Mouse (Mus musculus) megakaryocyte-erythroid progenitor cell, adult 5-6 weeks (primary cell): Measurements from ENCODE around the gene Vamp9. TPM values are rescaled to one million over a fixed set of nuclear protein-coding genes. Genes with fewer than 3 reads are reported as not detected.
A peak's percentile ranks its signal among the peaks of the same experiment; 100 is the strongest.

ENCODE experiments used
- ATAC-seq: replicated peaks from 2 replicates; pipeline ENCODE4 v1.8.0; 2016; ENCODE audit warnings: mild to moderate bottlenecking, inconsistent platforms; ENCODE audit not compliant: severe bottlenecking, poor library complexity, low FRiP score, low TSS enrichment
- total RNA-seq, 2 experiments: library from RNA; stranded (forward) in 1 of 2; stranded (reverse) in 1 of 2; fragments of 200-1000, 215-1000 nt in 1 of 2; fragments of >200 nt in 1 of 2; fragmentation: Nextera tagmentation in 1 of 2; gene quantifications; 2 replicates each; pipeline ENCODE4 v1.2.3; 2014 to 2017

Vamp9 gene
- total RNA-seq, 2 experiments from 2014 or later, result not detected

GRCm38 (mm10) chr5:99939440-99939839, 33.4 kb downstream of the Vamp9 start:
- no peak for ATAC-seq

DNA sequence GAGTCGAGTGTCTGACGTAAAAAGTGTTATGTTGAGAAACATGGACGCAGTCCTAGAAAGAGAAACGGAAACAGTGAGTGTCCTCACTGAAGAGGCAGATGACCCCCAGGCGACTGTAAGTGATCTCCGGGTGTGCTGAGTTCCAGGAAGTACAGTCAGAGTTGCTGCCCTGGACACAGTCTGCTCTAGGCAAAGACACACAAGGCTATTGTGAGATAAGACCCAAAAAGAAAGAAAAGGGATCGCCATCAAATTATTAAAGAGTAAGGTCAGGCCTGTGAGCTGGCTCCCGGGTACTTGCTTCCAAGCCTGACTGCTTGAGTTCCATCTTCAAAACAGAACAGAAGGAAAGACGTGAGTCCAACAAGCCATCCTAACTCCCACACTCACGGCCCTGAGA, 35.2 kb downstream of the Vamp9 start:
- no peak for ATAC-seq

DNA sequence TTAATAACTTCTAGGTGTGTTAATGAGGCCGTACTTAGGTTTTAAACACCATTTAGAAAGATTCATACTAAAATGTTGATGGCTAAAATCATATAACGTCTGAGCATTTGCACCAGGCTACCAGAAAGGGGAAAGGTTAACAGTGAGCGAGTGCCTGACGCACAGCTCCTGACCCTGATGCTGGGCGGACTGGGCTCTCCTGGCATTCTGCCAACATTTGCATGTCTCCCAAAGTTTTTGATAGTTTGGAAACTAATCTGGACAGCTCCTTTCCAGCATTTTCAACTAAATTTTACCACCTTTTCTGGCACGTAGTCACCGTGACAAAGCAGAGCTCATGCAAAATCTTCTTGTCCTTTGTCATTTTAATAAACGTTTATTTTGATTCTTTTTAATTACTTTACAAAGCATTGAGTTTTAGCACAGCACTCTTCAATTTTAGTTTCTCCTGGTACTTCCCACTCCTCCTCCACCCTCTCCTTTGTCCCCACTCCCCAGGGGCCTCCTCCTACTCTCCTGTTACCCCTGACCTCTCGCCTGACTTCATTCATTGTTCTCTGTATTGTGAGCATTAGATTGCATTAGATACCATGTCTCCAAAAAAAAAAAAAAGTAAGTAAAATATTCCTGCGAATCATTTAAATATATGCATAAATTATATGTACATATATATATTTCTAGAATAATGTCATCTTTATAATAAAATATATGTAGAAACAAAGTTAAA, 35.9 kb downstream of the Vamp9 start:
- ATAC-seq, result no peak

DNA sequence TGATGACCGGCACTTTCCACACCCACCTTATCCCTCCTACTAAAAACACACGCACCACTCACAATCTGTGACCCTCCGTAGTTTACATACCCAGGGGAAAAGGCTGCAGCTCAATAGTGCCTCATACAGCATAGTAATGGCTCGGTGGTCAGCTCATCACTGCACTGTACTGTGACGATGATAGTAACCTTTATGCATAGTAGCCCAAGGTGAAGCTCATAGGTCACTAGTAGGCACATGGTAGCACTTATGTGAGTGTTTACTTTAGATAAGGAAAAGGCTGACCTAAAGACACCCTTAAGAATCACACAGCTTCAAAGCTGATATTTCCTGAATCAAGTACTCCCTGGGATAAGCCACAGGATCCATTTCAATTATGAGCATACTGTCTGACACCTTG, 46.5 kb downstream of the Vamp9 start:
- peak; percentile 62 for ATAC-seq

GRCm38 (mm10) chr5:99953883-99954282, 47.8 kb downstream of the Vamp9 start:
- no peak for ATAC-seq

DNA sequence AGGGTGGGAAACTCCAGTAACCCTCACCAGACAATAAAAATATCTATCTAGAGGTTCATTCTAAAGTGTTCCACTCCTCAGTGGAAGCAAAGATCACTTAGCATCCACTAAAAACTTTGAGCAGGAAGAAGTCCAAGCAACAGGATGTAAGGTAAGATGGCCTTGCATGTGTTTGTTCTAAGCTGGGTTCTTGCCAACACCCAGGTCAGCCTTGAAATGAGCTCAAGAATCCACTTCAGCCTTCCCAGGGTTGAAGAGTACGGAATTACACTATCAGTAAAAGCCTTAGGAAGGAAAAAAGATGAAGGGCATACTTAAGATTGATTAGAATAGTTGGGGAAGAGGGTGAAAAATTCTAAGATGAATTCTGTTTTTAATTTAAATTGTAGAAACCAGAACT, 52.6 kb downstream of the Vamp9 start:
- no peak for ATAC-seq

GRCm38 (mm10) chr5:99959236-99959936, 53.3 kb downstream of the Vamp9 start:
- no peak for ATAC-seq

DNA sequence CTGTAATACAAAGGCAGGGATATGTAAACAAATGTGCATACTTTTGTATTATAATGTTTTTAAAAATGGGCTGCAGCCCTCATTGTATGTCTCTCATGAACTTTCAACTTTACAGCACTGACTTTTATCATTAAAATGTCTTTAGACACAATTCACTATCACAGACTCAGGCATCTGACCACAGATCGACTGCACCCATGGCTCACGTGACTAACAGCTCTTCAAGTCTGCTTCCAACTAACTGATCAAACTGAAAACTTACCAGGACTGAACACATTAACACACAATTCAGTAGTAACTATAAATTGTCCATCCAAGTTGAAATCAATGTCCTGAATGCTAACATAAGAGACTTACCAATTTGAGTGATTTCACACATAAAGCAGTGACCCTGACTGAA, 53.9 kb downstream of the Vamp9 start:
- 0 out of 2 replicates have a peak, but pooled peaks have one; percentile 16 for ATAC-seq

- 0 out of 2 replicates have a peak, but pooled peaks have one; percentile 7 for ATAC-seq
Measured at GRCm38 (mm10) chr5:99973941-99974340, 67.9 kb downstream of the Vamp9 start.

DNA sequence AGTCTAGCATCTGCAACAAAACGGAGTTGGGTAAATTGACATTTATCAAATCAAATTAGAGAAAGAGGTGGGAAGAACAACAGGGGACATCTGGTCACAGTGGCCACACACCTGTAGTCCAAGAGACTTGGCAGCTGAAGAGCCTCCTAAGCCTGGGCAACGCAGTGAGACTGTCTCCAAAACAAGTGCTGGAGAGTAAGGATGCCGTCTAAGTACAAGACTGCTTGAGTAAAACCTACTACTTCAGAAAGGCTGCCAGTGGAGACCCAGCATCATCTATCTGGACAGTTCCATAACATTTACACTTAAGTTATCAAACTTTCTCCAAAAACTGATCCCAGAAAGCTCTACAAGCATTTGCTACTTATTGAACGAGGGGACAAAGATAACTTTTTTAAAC, 69.0 kb downstream of the Vamp9 start:
- no peak for ATAC-seq

DNA sequence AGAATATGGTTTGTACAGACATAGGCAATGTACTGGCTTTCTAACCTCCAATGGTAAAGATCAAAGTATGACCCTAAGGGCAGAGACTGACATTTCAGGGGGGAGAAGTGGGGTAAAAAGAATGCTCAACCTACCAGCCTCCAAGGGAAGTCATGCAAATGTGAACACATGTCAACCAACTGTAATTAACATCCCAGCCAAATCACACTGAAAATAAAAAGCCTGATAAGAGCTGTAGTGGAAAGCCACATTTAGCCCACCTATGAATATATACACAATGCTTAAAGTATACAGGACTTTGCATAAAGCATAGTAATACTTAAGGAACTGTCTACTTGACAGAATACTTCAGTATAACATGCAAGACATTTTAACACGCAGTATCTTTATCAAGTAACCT, 69.7 kb downstream of the Vamp9 start:
- no peak for ATAC-seq

DNA sequence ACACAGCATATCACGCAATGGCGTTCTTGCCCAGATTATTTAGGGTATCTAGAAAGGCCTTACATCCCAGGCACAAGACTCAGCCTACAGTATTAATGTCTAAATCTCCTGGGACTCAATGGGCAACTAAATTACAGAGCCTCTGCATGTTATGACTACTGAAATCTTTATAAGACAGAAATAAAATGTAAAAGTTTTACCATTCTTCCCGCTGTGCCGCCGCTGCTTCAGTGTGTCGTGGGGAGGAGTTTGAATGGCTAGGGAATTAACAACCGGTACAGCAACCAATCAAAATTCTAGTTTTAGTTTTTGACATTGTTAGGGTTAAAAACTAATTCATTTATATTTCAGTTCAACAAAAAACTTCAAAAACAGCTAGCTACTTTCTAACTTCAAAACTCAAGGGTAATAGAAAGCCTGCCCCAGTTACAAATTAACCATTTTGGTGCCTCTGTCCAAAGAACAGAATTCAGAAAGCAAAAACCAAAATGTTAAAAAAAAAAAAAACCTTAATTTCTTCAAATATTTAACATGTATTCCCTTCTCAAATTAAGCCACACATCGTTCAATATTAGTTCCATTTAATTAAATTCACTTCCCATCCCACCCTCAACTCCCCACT, 70.4 kb downstream of the Vamp9 start:
- no peak for ATAC-seq

GRCm38 (mm10) chr5:99977516-99978301, 71.7 kb downstream of the Vamp9 start:
- peak; percentile 61 for ATAC-seq

- ATAC-seq, result peak; percentile 83
Measured at GRCm38 (mm10) chr5:99978699-99979442, 72.8 kb downstream of the Vamp9 start, which contains the start of the genes Hnrnpd and 4930524J08Rik. TSS of gene Hnrnpd (minus strand) at chr5:99978938. TSS of gene 4930524J08Rik (plus strand) at chr5:99979061.

DNA sequence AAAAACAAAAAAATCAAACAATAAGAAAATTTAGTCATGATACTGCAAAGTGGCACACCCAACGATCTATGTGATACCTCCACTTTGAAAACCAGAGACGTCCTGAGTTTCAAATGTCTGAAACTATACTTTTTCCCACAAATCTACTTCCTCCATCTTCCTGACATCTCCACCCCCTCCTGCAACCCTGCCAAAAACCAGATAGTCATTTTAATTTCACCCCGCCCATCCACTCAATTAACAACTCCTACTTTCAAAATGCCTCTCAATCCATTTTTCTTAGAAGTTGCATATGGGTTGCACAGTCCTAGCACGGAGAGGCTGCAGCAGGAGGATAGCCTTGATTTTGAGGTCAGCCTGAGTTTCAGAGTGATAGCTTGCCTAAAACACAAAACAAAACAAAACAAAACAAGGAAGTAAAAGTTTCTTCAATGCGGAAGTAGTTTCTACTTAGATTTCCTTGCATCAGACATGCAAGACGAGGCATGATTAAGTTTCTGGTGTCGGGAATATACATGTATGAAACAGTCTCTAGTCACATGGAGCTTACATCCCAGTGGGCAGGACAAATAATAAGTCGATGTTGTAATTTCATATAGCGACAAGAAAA, 77.5 kb downstream of the Vamp9 start:
- ATAC-seq, result no peak

- no peak for ATAC-seq
Measured at GRCm38 (mm10) chr5:99994166-99994565, 88.1 kb downstream of the Vamp9 start.

DNA sequence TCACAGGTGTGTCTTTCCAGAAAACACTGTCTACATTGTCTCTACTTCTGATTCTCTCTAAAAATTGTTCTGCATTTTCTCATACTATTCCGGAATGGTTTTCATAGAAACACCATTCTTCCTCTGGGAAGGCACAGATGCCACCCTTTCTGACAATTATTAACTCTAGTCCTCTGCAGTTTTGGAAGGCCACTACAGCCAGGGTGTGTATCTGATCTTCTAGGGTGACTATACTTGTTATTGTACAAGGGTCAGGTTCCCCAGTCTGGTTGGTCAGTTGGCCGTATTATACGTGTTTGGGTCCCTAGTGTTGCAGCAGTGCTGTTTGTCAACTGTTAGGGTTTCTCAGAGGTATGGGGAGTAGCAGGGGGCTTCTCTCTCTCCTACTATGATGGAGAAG, 88.6 kb downstream of the Vamp9 start:
- no peak for ATAC-seq

GRCm38 (mm10) chr5:100000048-100000447, 94.0 kb downstream of the Vamp9 start:
- no peak for ATAC-seq

GRCm38 (mm10) chr5:100000500-100000899, 94.4 kb downstream of the Vamp9 start:
- no peak for ATAC-seq
